Mouse (Mus musculus): ENCODE measurements around the gene Selenow. TPM values are rescaled to one million over a fixed set of nuclear protein-coding genes. Genes with fewer than 3 reads are reported as not detected.

Gene Selenow
- polyA plus RNA-seq, 1 experiment from 2014 or later, result 774 TPM

DNA sequence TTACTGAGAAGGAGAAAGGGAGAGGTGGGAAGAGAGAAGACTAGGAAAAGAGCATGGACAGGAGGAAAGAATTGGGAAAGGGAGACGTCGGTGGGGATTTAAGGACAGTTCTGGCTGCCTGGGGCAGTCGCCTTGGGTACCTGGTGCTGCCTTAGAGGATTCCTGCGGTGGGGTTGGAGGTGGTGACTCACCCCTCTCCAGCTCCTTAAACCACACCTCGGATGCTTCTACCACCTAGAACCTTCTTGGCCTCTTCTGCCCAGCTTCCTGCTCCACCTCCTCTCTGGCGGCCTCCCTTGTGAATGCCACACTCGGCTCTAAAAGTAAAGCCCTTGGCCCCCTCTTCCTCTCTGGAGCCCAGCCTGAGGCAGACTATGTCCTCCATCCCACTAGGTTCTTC, 33.3 kb upstream of the Selenow start:
- Histone ChIP-seq H3K4me1 (peaks cover 24% of the 10 kb centered on the region), H3K9me3 (no peaks in the 10 kb centered on the region), H3K36me3 (peaks cover 83% of the 10 kb centered on the region), H3K9ac (0 out of 2 replicates have a peak overlapping the region, but pooled peaks have one; percentile 27), H3K4me2 (peak overlapping the region; percentile 45), H3K4me3 (peak overlapping the region; percentile 22; the same call in 1 of the 2 replicates), H3K27ac (peak overlapping the region; percentile 92), H3K27me3 (no peaks in the 10 kb centered on the region)
- WGBS, result 27% methylated on average over 5 of the region's 7 CpGs
- ATAC-seq (ENCODE audit: borderline replicate concordance, extremely low read depth, low FRiP score, low TSS enrichment), result peak; percentile 65

GRCm38 (mm10) chr7:15954978-15955443, 32.8 kb upstream of the Selenow start:
- WGBS, result 18% methylated on average over 21 of the region's 21 CpGs
- peaks cover 21% of the 10 kb centered on the region for H3K4me1 ChIP-seq
- H3K27ac ChIP-seq, result peak overlapping the region; percentile 92
- H3K4me3 ChIP-seq, result peak overlapping the region; percentile 22; the same call in 1 of the 2 replicates
- peak overlapping the region; percentile 45 for H3K4me2 ChIP-seq
- peak; percentile 58 for ATAC-seq (ENCODE audit: borderline replicate concordance, extremely low read depth, low FRiP score, low TSS enrichment)
- H3K9me3 ChIP-seq, result no peaks in the 10 kb centered on the region
- H3K27me3 ChIP-seq, result no peaks in the 10 kb centered on the region
- H3K9ac ChIP-seq, result 0 out of 2 replicates have a peak overlapping the region, but pooled peaks have one; percentile 27
- peaks cover 86% of the 10 kb centered on the region for H3K36me3 ChIP-seq

DNA sequence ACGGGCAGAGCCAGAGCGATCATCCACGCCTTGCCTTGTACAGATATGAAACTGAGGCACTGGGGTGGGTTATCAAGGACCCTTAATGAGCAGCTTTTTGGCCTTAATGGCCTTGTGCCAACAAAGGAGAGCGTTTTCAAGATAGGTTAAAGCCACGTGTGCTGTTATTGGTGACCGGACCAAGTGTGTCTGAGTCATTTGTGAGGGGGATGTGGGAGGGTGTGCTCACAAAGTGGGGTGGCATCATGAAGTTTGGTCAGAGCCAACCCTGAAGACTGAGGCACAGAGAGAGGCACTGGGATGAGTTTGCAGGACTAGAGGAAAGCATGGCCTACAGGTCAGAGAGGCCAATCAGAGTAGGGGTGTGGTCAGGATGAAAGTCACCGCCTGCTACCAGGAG, 32.2 kb upstream of the Selenow start:
- peaks cover 21% of the 10 kb centered on the region for H3K4me1 ChIP-seq
- H3K4me3 ChIP-seq, result no peak overlapping the region
- WGBS, result 77% methylated on average over 7 of the region's 7 CpGs
- H3K36me3 ChIP-seq, result peaks cover 83% of the 10 kb centered on the region
- ATAC-seq (ENCODE audit: borderline replicate concordance, extremely low read depth, low FRiP score, low TSS enrichment), result no peak
- H3K4me2 ChIP-seq, result no peak overlapping the region
- no peaks in the 10 kb centered on the region for H3K9me3 ChIP-seq
- H3K9ac ChIP-seq, result no peak overlapping the region
- H3K27me3 ChIP-seq, result no peaks in the 10 kb centered on the region
- H3K27ac ChIP-seq, result peak overlapping the region; percentile 92

DNA sequence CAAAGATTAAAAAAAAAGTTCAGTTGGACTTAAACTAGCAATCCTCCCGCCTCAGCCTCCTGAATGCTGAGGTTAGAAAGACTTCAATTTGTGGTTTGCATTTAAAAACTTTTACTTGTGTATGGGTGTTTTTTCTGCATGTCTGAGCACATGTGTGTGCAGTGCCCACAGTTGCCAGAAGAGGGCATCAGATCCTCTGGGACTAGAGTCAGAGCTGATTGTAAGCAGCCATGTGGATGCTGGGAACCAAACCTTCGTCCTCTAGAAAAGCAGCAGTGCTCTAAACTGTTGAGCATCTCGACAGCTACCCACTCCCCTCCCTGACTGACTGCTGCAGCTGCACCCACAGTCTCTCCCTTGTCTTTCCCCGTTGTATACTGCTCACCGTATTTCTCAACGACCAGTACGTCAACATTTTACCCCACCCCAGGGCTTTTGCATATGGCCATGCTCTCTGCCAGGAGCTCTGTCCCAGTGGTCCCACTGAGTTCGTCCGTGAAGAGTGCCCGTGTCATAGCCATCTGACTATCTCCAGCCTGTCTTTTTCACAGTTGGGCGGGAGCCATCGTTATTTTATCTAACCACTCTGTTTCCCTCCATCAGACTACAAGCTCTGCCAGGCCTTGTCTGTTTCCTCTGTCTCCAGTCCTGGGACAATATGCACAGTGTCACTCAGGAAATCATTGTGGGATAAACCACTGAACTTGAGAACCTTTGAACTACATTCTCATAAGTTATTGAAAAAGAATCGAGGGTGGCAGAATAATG, 31.3 kb upstream of the Selenow start:
- H3K4me2 ChIP-seq, result no peak overlapping the region
- H3K4me1 ChIP-seq, result peaks cover 31% of the 10 kb centered on the region
- H3K36me3 ChIP-seq, result peaks cover 77% of the 10 kb centered on the region
- H3K9me3 ChIP-seq, result no peaks in the 10 kb centered on the region
- H3K27me3 ChIP-seq, result no peaks in the 10 kb centered on the region
- no peak overlapping the region for H3K27ac ChIP-seq
- H3K4me3 ChIP-seq, result no peak overlapping the region
- WGBS, result 85% methylated on average over 13 of the region's 13 CpGs
- H3K9ac ChIP-seq, result no peak overlapping the region
- ATAC-seq (ENCODE audit: borderline replicate concordance, extremely low read depth, low FRiP score, low TSS enrichment), result no peak

- Histone ChIP-seq H3K27ac (no peak overlapping the region), H3K27me3 (no peaks in the 10 kb centered on the region), H3K4me2 (no peak overlapping the region), H3K4me3 (no peak overlapping the region), H3K4me1 (peaks cover 38% of the 10 kb centered on the region), H3K36me3 (peaks cover 67% of the 10 kb centered on the region), H3K9ac (no peak overlapping the region), H3K9me3 (no peaks in the 10 kb centered on the region)
- WGBS, result 64% methylated on average over 3 of the region's 3 CpGs
- no peak for ATAC-seq (ENCODE audit: borderline replicate concordance, extremely low read depth, low FRiP score, low TSS enrichment)
These were observed 30.2 kb upstream of the Selenow start for GRCm38 (mm10) chr7:15952416-15952815.

DNA sequence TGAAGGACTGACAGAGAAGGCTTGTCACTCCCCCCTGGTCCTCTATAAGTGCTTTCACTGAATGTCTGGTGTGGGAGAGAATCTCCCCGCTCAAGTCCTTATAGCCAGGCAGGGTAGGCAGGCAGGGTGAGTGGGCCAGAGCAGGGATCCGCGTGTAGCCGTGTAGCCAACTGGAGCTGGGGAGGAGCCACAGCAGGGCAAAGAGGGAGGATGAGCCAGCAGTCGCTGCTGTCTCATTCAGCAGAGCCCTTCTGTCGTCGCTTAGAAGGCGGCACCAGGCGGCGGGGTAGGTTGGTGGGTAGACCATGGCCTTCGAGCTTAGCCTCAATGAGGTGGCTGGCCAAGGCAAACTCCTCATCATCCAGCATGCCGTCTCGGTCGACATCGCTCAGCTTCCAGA, 27.8 kb upstream of the Selenow start:
- Histone ChIP-seq H3K27ac (no peak overlapping the region), H3K36me3 (peaks cover 50% of the 10 kb centered on the region), H3K9ac (no peak overlapping the region), H3K4me1 (peaks cover 28% of the 10 kb centered on the region), H3K4me2 (no peak overlapping the region), H3K27me3 (no peaks in the 10 kb centered on the region), H3K9me3 (no peaks in the 10 kb centered on the region), H3K4me3 (no peak overlapping the region)
- no peak for ATAC-seq (ENCODE audit: borderline replicate concordance, extremely low read depth, low FRiP score, low TSS enrichment)
- 84% methylated on average over 15 of the region's 15 CpGs for WGBS

DNA sequence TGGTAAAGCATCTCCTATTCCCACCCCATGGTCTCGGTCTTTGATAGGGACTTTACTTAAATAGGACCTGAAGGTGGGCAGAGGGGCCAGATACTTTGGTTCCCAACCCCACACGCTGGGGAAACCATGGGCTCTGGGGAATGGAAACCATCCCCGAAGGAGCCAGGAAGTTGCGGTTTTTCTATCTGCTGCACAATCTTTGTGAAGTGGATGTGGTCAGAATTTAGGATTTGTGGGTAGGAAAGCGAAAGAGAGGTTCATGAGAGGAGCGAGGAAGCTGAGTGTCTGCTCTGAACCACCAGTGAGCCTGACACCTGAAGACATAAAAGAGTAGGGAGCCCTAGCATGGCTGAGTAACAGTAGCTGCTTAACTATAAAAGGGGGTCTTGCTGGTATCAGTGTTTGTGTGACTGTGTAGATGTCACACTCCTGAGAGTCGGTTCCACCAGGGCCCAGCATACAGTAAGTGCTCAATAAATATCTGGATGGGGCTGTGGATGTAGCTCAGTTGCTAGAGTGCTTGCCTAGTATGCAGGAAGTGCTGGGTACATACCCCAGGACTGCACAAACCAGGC, 27.1 kb upstream of the Selenow start:
- peak overlapping the region; percentile 69; the same call in 1 of the 2 replicates for H3K27ac ChIP-seq
- H3K9ac ChIP-seq, result peak overlapping the region; percentile 20; the same call in 1 of the 2 replicates
- 77% methylated on average over 7 of the region's 7 CpGs for WGBS
- H3K4me2 ChIP-seq, result peak overlapping the region; percentile 53; the same call in 1 of the 2 replicates
- H3K36me3 ChIP-seq, result peaks cover 47% of the 10 kb centered on the region
- H3K9me3 ChIP-seq, result no peaks in the 10 kb centered on the region
- peaks cover 32% of the 10 kb centered on the region for H3K4me1 ChIP-seq
- H3K4me3 ChIP-seq, result no peak overlapping the region
- ATAC-seq (ENCODE audit: borderline replicate concordance, extremely low read depth, low FRiP score, low TSS enrichment), result no peak
- H3K27me3 ChIP-seq, result no peaks in the 10 kb centered on the region

GRCm38 (mm10) chr7:15948381-15948941, 26.3 kb upstream of the Selenow start:
- Histone ChIP-seq H3K4me2 (peak overlapping the region; percentile 53), H3K36me3 (peaks cover 47% of the 10 kb centered on the region), H3K27ac (peak overlapping the region; percentile 69), H3K27me3 (no peaks in the 10 kb centered on the region), H3K4me1 (peaks cover 34% of the 10 kb centered on the region), H3K9ac (peak overlapping the region; percentile 18), H3K9me3 (no peaks in the 10 kb centered on the region), H3K4me3 (peak overlapping the region; percentile 19)
- ATAC-seq (ENCODE audit: borderline replicate concordance, extremely low read depth, low FRiP score, low TSS enrichment), result peak; percentile 71
- 2% methylated on average over 23 of the region's 23 CpGs for WGBS

DNA sequence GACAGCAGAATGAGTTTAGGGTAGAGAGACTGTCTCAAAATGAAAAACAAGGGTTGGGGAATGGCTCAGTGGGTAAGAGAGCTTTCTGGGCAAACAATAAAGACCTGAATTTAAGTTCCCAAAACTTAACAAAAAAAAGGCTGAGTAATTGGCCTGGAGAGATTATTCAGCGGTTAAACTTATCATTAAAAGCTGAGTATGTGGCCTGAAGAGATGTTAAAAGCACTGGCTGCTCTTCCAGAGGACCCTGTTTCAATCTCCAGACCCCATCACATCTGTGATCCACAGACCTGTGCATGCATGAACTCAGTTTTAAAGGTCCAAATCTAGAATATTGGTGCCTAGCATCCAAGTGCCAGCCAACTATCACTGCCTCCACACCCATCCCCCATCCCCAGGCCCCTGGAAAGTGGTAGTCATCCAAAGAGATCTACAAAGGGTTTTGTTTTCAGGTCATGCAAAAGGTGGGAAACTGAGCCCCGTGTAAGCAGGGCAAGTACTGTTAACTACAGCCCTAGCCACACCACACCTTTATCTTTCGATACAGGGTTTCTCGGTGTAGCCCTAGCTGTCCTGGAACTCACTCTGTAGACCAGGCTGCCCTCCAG, 25.6 kb upstream of the Selenow start:
- Histone ChIP-seq H3K36me3 (peaks cover 47% of the 10 kb centered on the region), H3K9ac (no peak overlapping the region), H3K27ac (peak overlapping the region; percentile 69; the same call in 1 of the 2 replicates), H3K4me3 (no peak overlapping the region), H3K4me1 (peaks cover 34% of the 10 kb centered on the region), H3K4me2 (peak overlapping the region; percentile 53), H3K27me3 (no peaks in the 10 kb centered on the region), H3K9me3 (no peaks in the 10 kb centered on the region)
- WGBS, result 42% methylated on average over 4 of the region's 4 CpGs
- ATAC-seq (ENCODE audit: borderline replicate concordance, extremely low read depth, low FRiP score, low TSS enrichment), result 0 out of 2 replicates have a peak, but pooled peaks have one; percentile 2

DNA sequence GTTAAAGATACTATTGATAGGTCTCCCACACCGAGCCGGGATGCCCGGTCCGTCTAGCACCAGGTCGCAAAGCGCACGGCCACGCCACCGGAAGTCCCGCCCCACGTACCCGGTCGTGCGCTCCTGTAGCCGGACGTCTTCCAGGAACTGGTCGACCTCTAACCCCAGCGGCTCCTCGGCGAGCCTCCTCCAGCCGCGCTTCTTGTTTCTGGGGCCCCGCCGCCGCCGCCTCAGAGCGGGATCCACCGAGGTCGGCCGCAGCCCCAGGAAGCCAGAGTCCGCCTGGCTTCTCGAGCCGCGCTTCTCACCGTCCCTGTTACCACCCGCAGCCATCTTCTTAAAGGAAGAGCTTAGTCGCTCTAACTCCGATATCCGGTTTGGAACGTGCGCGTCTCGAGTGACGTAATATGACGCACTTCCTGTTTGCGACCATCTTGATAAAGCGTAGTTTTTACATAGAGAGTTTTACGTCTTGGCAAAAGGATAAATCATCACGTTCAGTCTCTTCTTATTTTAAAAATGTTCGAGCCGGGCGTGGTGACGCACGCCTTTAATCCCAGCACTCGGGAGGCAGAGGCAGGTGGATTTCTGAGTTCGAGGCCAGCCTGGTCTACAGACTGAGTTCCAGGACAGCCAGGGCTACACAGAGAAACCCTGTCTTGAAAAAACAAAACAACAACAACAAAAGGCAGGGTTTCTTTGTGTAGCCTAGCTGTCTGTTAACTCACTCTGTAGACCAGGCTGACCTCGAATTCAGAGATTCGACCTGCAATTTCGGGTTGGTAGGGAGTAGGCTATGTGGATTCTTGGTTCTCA, 23.7 kb upstream of the Selenow start, which contains the start of gene Nop53:
Gene Nop53 (minus strand): TSS at position 354 of the 816 bp plus-strand sequence.
- no peaks in the 10 kb centered on the region for H3K27me3 ChIP-seq

GRCm38 (mm10) chr7:15945211-15945610, 23.0 kb upstream of the Selenow start:
- whole genome bisulfite sequencing, result 4% methylated on average over 8 of the region's 8 CpGs
- peak overlapping the region; percentile 92 for H3K4me3 ChIP-seq
- H3K27ac ChIP-seq, result peak overlapping the region; percentile 98; the same call in 1 of the 2 replicates
- H3K9me3 ChIP-seq, result no peaks in the 10 kb centered on the region
- peaks cover 34% of the 10 kb centered on the region for H3K4me1 ChIP-seq
- peak overlapping the region; percentile 59 for H3K4me2 ChIP-seq
- peak overlapping the region; percentile 85 for H3K9ac ChIP-seq
- H3K36me3 ChIP-seq, result peaks cover 49% of the 10 kb centered on the region
- H3K27me3 ChIP-seq, result no peaks in the 10 kb centered on the region
- ATAC-seq (ENCODE audit: borderline replicate concordance, extremely low read depth, low FRiP score, low TSS enrichment), result no peak

More for the DNA sequence above, 23.7 kb upstream of the Selenow start, which contains the start of gene Nop53:
- 1% methylated on average over 59 of the region's 59 CpGs for WGBS
- Histone ChIP-seq H3K27ac (peak within 1 kb of the TSS; percentile 98), H3K4me3 (peak within 1 kb of the TSS; percentile 92), H3K4me2 (peak within 1 kb of the TSS; percentile 59), H3K4me1 (peaks cover 34% of the 10 kb centered on the region), H3K9ac (peak within 1 kb of the TSS; percentile 85), H3K36me3 (peaks cover 48% of the 10 kb centered on the region), H3K9me3 (no peaks in the 10 kb centered on the region)
- ATAC-seq (ENCODE audit: borderline replicate concordance, extremely low read depth, low FRiP score, low TSS enrichment), result peak; percentile 90
